ENCODE assay signal across 24 mouse cellular contexts in the genomic region with DNA sequence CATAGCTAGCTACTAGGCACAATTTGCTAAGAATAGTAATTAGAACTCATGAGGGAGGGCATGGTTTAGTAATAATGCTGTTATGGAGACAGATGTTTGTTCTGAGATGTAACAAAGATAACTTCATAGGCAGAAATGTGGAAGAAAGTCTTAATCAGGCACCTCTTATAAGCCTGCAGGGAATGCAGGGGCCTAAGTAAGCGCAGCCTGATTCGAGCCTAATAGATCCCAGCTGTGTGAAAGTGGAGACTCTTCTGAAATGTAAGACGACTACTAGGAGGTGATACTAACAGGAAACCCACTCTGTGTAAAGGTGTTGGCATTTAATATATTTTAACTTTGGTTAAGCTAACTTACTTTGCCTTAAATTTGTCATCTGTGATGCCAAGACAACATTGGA.
DNase-seq lines count a peak whose midpoint lies in the region; ATAC-seq and TF ChIP-seq lines count a peak whose summit lies in the region.
"Had no signal": no experiment of that assay in that cellular context is flagged by ENCODE, and none has a peak within 500 bp of the region (broad histone marks: within the 10 kb centered on the region; RNA-seq: fewer than 3 reads in every experiment).

No protein-coding gene starts in this region.

- H3K4me2 ChIP-seq in kidney, postnatal 0 days (ENCODE audit: low read length), result no peak overlapping the region
- H3K4me2 ChIP-seq in embryonic facial prominence, embryonic 11.5 days (ENCODE audit: low read depth, low read length), result no peak overlapping the region
- no peak overlapping the region for H3K4me2 ChIP-seq in limb, embryonic 12.5 days
- H3K4me2 ChIP-seq: liver, embryonic 11.5 days; neural tube, embryonic 13.5 days had no signal

- ATAC-seq in kidney, postnatal 0 days (replicated peaks; ENCODE audit: low FRiP score, low read depth), result no peak
- 0 out of 2 replicates have a peak, but pooled peaks have one; percentile 59 for ATAC-seq in embryonic facial prominence, embryonic 11.5 days (replicated peaks; ENCODE audit: insufficient number of reproducible peaks, low FRiP score, low TSS enrichment, low read depth)
- peak; percentile 71; the same call in 1 of the 2 replicates for ATAC-seq in limb, embryonic 12.5 days (ENCODE audit: insufficient number of reproducible peaks, insufficient read depth, low FRiP score, low TSS enrichment, low read depth)
- ATAC-seq: forebrain, postnatal 0 days; liver, postnatal 0 days; lung, postnatal 0 days; midbrain, embryonic 16.5 days had no signal

- no peak overlapping the region for H3K9ac ChIP-seq in kidney, postnatal 0 days (ENCODE audit: low read depth, low read length)
- H3K9ac ChIP-seq in embryonic facial prominence, embryonic 11.5 days (replicated peaks; ENCODE audit: low read length), result no peak overlapping the region
- no peak overlapping the region for H3K9ac ChIP-seq in limb, embryonic 12.5 days (replicated peaks)
- H3K9ac ChIP-seq: forebrain, postnatal 0 days; liver, postnatal 0 days; neural tube, embryonic 13.5 days had no signal

- DNase-seq in kidney, postnatal 0 days (ENCODE audit: low spot score), result peak; percentile 15
- no peak for DNase-seq in kidney, postnatal 4 days
- DNase-seq in embryonic facial prominence, embryonic 11.5 days (ENCODE audit: low spot score), result peak; percentile 83
- no peak for DNase-seq in layer of hippocampus, postnatal 25 days (ENCODE audit: extremely low spot score in 1 of 2, low spot score in 1 of 2)
- DNase-seq in urinary bladder, postnatal 10 days (ENCODE audit: low spot score), result no peak
- no peak for DNase-seq in spleen, postnatal 4 days (ENCODE audit: low spot score in 2 of 2)
- DNase-seq: adrenal gland, postnatal 10 days; B cell, adult 2 months; cerebellum, adult 18-20 months; cerebellum, postnatal 14 days; forebrain, postnatal 0 days; gastrocnemius, postnatal 36 days; kidney, adult 11 months; kidney, postnatal 10 days; liver, postnatal 0 days; thymus, postnatal 36 days had no signal

- H3K4me3 ChIP-seq in kidney, postnatal 0 days (replicated peaks; ENCODE audit: low read depth, low read length), result no peak overlapping the region
- no peak overlapping the region for H3K4me3 ChIP-seq in embryonic facial prominence, embryonic 11.5 days (ENCODE audit: low read depth, low read length)
- no peak overlapping the region for H3K4me3 ChIP-seq in limb, embryonic 12.5 days (replicated peaks)
- H3K4me3 ChIP-seq: midbrain, embryonic 10.5 days; myocyte; neural tube, embryonic 13.5 days had no signal

- no peaks in the 10 kb centered on the region for H3K36me3 ChIP-seq in kidney, postnatal 0 days (ENCODE audit: insufficient read depth, low read length)
- H3K36me3 ChIP-seq in embryonic facial prominence, embryonic 11.5 days (replicated peaks; ENCODE audit: control insufficient read depth, insufficient read depth, low read depth, low read length), result no peaks in the 10 kb centered on the region
- no peaks in the 10 kb centered on the region for H3K36me3 ChIP-seq in limb, embryonic 12.5 days
- H3K36me3 ChIP-seq: midbrain, embryonic 10.5 days; neural tube, embryonic 13.5 days had no signal

- no peaks in the 10 kb centered on the region for H3K27me3 ChIP-seq in kidney, postnatal 0 days (ENCODE audit: insufficient read depth, low read length)
- H3K27me3 ChIP-seq in embryonic facial prominence, embryonic 11.5 days (ENCODE audit: control insufficient read depth, insufficient read depth, low read length), result no peaks in the 10 kb centered on the region
- H3K27me3 ChIP-seq in limb, embryonic 12.5 days, result no peaks in the 10 kb centered on the region
- H3K27me3 ChIP-seq: neural tube, embryonic 13.5 days had no signal

- TF ChIP-seq CTCF in kidney, postnatal 0 days (IDR thresholded peaks at IDR 0.05; ENCODE audit: low read depth), result no peak

- H3K27ac ChIP-seq in kidney, postnatal 0 days, result no peak overlapping the region
- H3K27ac ChIP-seq in embryonic facial prominence, embryonic 11.5 days (replicated peaks; ENCODE audit: low read depth, low read length), result no peak overlapping the region
- no peak overlapping the region for H3K27ac ChIP-seq in limb, embryonic 12.5 days
- H3K27ac ChIP-seq: macrophage; midbrain, embryonic 10.5 days; neural tube, embryonic 13.5 days had no signal

- H3K4me1 ChIP-seq in kidney, postnatal 0 days (replicated peaks; ENCODE audit: insufficient read depth, low read length), result no peaks in the 10 kb centered on the region
- H3K4me1 ChIP-seq in embryonic facial prominence, embryonic 11.5 days (ENCODE audit: control insufficient read depth, insufficient read depth, low read length), result no peaks in the 10 kb centered on the region
- no peaks in the 10 kb centered on the region for H3K4me1 ChIP-seq in limb, embryonic 12.5 days (replicated peaks)
- H3K4me1 ChIP-seq: midbrain, embryonic 10.5 days; neural tube, embryonic 13.5 days had no signal

- WGBS in kidney, postnatal 0 days, result 24% methylated on average over 3 of the region's 3 CpGs
- WGBS in embryonic facial prominence, embryonic 11.5 days, result 14% methylated on average over 3 of the region's 3 CpGs
- 14% methylated on average over 3 of the region's 3 CpGs for WGBS in limb, embryonic 12.5 days

- no peaks in the 10 kb centered on the region for H3K9me3 ChIP-seq in kidney, postnatal 0 days (replicated peaks; ENCODE audit: low read length)
- H3K9me3 ChIP-seq in embryonic facial prominence, embryonic 11.5 days (replicated peaks; ENCODE audit: control insufficient read depth, low read length), result no peaks in the 10 kb centered on the region
- no peaks in the 10 kb centered on the region for H3K9me3 ChIP-seq in limb, embryonic 12.5 days
- H3K9me3 ChIP-seq: midbrain, embryonic 10.5 days; neural tube, embryonic 13.5 days had no signal

Comparison
In these comparisons a context has a peak if more than half of its experiments do, and no peak if none do; other contexts are left out.
1. DNase-seq: peak in kidney, postnatal 0 days (single experiment) and embryonic facial prominence, embryonic 11.5 days (single experiment); none in kidney, postnatal 4 days (0 of 2), layer of hippocampus, postnatal 25 days (0 of 2), urinary bladder, postnatal 10 days (single experiment) and spleen, postnatal 4 days (0 of 2).